Mouse (Mus musculus) lung, embryonic 15.5 days (tissue): ENCODE data around the gene Gm8232. TPM values are rescaled to one million over a fixed set of nuclear protein-coding genes. Genes with fewer than 3 reads are reported as not detected.
"Not testable (repeated sequence)": the region's sequence is repeated elsewhere in the genome, so short reads cannot be mapped to it uniquely, and the experiment has no call there.

Experiments
- ATAC-seq: fragments of 200-750 bp; cut with Nextera tagmentation; 2 replicates; pipeline ENCODE4 v1.8.0; 2017; ENCODE audit warnings: moderate number of reproducible peaks, borderline replicate concordance; ENCODE audit not compliant: low FRiP score, low TSS enrichment; ENCODE audit errors: extremely low read depth
- H3K27ac ChIP-seq: fragments of 300-500 bp; sonication (generic); 2 replicates; pipeline ENCODE4 v1.5.1; 2015; ENCODE audit warnings: moderate library complexity, mild to moderate bottlenecking, inconsistent platforms
- H3K27me3 ChIP-seq: fragments of 300-500 bp; sonication (generic); 2 replicates; pipeline ENCODE4 v1.6.1; 2015; ENCODE audit warnings: inconsistent platforms
- H3K36me3 ChIP-seq: fragments of 300-500 bp; sonication (generic); 2 replicates; pipeline ENCODE4 v1.6.1; 2015; ENCODE audit warnings: inconsistent platforms
- H3K4me1 ChIP-seq: fragments of 300-500 bp; sonication (generic); 2 replicates; pipeline ENCODE4 v1.6.1; 2015; ENCODE audit warnings: inconsistent platforms
- H3K4me2 ChIP-seq: fragments of 300-500 bp; sonication (generic); 2 replicates; pipeline ENCODE4 v1.6.1; 2015; ENCODE audit warnings: inconsistent platforms, mild to moderate bottlenecking, moderate library complexity
- H3K4me3 ChIP-seq: fragments of 300-500 bp; sonication (generic); 2 replicates; pipeline ENCODE4 v1.5.1; 2015; ENCODE audit warnings: mild to moderate bottlenecking, inconsistent platforms
- H3K9ac ChIP-seq: fragments of 300-500 bp; sonication (generic); 2 replicates; pipeline ENCODE4 v1.6.1; 2015; ENCODE audit warnings: inconsistent platforms
- H3K9me3 ChIP-seq: fragments of 300-500 bp; sonication (generic); 2 replicates; pipeline ENCODE4 v1.6.1; 2016; ENCODE audit warnings: inconsistent platforms
- WGBS: fragments of 180-500 bp; shearing (Covaris S2); methylation state at CpG from one replicate; pipeline ENCODE4 v1.1.7; 2015; 5-methylcytosine and 5-hydroxymethylcytosine counted together
- polyA plus RNA-seq: library from polyadenylated mRNA; unstranded; fragments of >200 nt; fragmentation: Nextera tagmentation; extraction: Ambion mirVana; gene quantifications from 2 replicates; pipeline ENCODE4 v1.2.1, GENCODE M21; 2015

Gene Gm8232
- not detected in 2 replicates for polyA plus RNA-seq

GRCm38 (mm10) chr14:44433335-44433734 is at the start of gene Gm8232:
Gm8232 (plus strand) TSS chr14:44433635.
- 94% methylated on average over 3 of the region's 3 CpGs for WGBS
- not testable (repeated sequence) for H3K4me2 ChIP-seq, H3K27me3 ChIP-seq, H3K9me3 ChIP-seq, H3K9ac ChIP-seq, H3K4me1 ChIP-seq, ATAC-seq, H3K27ac ChIP-seq, H3K4me3 ChIP-seq, H3K36me3 ChIP-seq

- H3K9me3 ChIP-seq, H3K36me3 ChIP-seq, ATAC-seq, H3K27ac ChIP-seq, H3K4me1 ChIP-seq, H3K4me2 ChIP-seq, H3K27me3 ChIP-seq, H3K9ac ChIP-seq, H3K4me3 ChIP-seq: not testable (repeated sequence)
- WGBS = 80% methylated on average over 4 of the region's 4 CpGs
Measured at GRCm38 (mm10) chr14:44384233-44384632, 49.2 kb upstream of the Gm8232 start.

GRCm38 (mm10) chr14:44410588-44410987 is 22.8 kb upstream of the Gm8232 start, which contains the start of gene Gm3371:
Gm3371 (minus strand) TSS chr14:44410688.
- WGBS = no CpG with 5 or more reads among the region's 2 CpGs
- not testable (repeated sequence) for H3K9me3 ChIP-seq, ATAC-seq, H3K4me2 ChIP-seq, H3K4me1 ChIP-seq, H3K9ac ChIP-seq, H3K36me3 ChIP-seq, H3K27ac ChIP-seq, H3K4me3 ChIP-seq, H3K27me3 ChIP-seq

Other genes starting within 250 kb of the Gm8232 start
- not detected in 2 replicates for gene Gm8212, start 236.0 kb upstream of the Gm8232 start, polyA plus RNA-seq
- not detected in 2 replicates for gene 4930503E14Rik, start 220.4 kb upstream of the Gm8232 start, polyA plus RNA-seq
- gene Gm8220, start 148.1 kb upstream of the Gm8232 start, polyA plus RNA-seq = not detected in 2 replicates
- gene Gm5930, start 95.1 kb upstream of the Gm8232 start, polyA plus RNA-seq = not detected in 2 replicates
- not detected in 2 replicates for gene Gm8229, start 68.3 kb upstream of the Gm8232 start, polyA plus RNA-seq
- gene Gm3371, start 22.9 kb upstream of the Gm8232 start, polyA plus RNA-seq = not detected in 2 replicates
- gene BC061237, start 58.8 kb downstream of the Gm8232 start, polyA plus RNA-seq = not detected in 2 replicates
- not detected in 2 replicates for gene Gm17093, start 84.6 kb downstream of the Gm8232 start, polyA plus RNA-seq
- gene Gm8247, start 149.5 kb downstream of the Gm8232 start, polyA plus RNA-seq = not detected in 2 replicates
- gene Gm5624, start 194.3 kb downstream of the Gm8232 start, polyA plus RNA-seq = not detected in 2 replicates